Mouse (Mus musculus) hindbrain, embryonic 11.5 days (tissue): Measurements from ENCODE around the gene Cgref1. TPM values are rescaled to one million over a fixed set of nuclear protein-coding genes. Genes with fewer than 3 reads are reported as not detected.
A peak's percentile ranks its signal among the peaks of the same experiment; 100 is the strongest.

Experiments used
- ATAC-seq: fragments of 200-750 bp; cut with Nextera tagmentation; 2 replicates; pipeline ENCODE4 v1.8.0; 2017; ENCODE audit warnings: mild to moderate bottlenecking, moderate TSS enrichment, moderate library complexity; ENCODE audit not compliant: low FRiP score
- DNase-seq: peaks from one replicate; pipeline ENCODE4 v3.0.0-alpha.2; 2015; ENCODE audit warnings: low spot score
- H3K27ac ChIP-seq: fragments of 300-500 bp; sonication (generic); 2 replicates; pipeline ENCODE4 v1.5.1; 2014; ENCODE audit warnings: mild to moderate bottlenecking, low read depth, low read length
- H3K27me3 ChIP-seq: fragments of 300-500 bp; sonication (generic); 2 replicates; pipeline ENCODE4 v1.6.1; 2014; ENCODE audit warnings: mild to moderate bottlenecking, low read length, moderate library complexity, mixed read lengths; ENCODE audit not compliant: control insufficient read depth, insufficient read depth
- H3K36me3 ChIP-seq: fragments of 300-500 bp; sonication (generic); 2 replicates; pipeline ENCODE4 v1.6.1; 2014; ENCODE audit warnings: mild to moderate bottlenecking, low read length, moderate library complexity, mixed read lengths; ENCODE audit not compliant: control insufficient read depth, insufficient read depth
- H3K4me1 ChIP-seq: fragments of 300-500 bp; sonication (generic); replicated peaks from 2 replicates; pipeline ENCODE4 v1.6.1; 2014; ENCODE audit warnings: low read length, mixed read lengths; ENCODE audit not compliant: control insufficient read depth, insufficient read depth
- H3K4me2 ChIP-seq: fragments of 300-500 bp; sonication (generic); replicated peaks from 2 replicates; pipeline ENCODE4 v1.6.1; 2014; ENCODE audit warnings: mild to moderate bottlenecking, low read depth, low read length
- H3K4me3 ChIP-seq: fragments of 300-500 bp; sonication (generic); 2 replicates; pipeline ENCODE4 v1.5.1; 2014; ENCODE audit warnings: low read depth, low read length
- H3K9ac ChIP-seq: fragments of 300-500 bp; sonication (generic); 2 replicates; pipeline ENCODE4 v1.6.1; 2014; ENCODE audit warnings: low read depth, low read length
- H3K9me3 ChIP-seq: fragments of 300-500 bp; sonication (generic); 2 replicates; pipeline ENCODE4 v1.6.1; 2016; ENCODE audit warnings: low read length; ENCODE audit not compliant: control insufficient read depth
- WGBS: fragments of 180-500 bp; shearing (Covaris S2); extraction: QIAGEN DNeasy Blood & Tissue Kit; methylation state at CpG from one replicate; pipeline ENCODE4 v1.1.7; 2014; 5-methylcytosine and 5-hydroxymethylcytosine counted together
- polyA plus RNA-seq: library from polyadenylated mRNA; unstranded; fragments of >200 nt; fragmentation: Nextera tagmentation; extraction: Ambion mirVana; gene quantifications from 2 replicates; pipeline ENCODE4 v1.2.1, GENCODE M21; 2014

Gene Cgref1
- polyA plus RNA-seq, 1 experiment from 2014 or later = 6.9 TPM

GRCm38 (mm10) chr5:30887858-30888336 is 57.5 kb downstream of the Cgref1 start:
- peak; percentile 89 for ATAC-seq
- WGBS = under 1% methylated on average over 28 of the region's 28 CpGs

GRCm38 (mm10) chr5:30887331-30887761 is 58.0 kb downstream of the Cgref1 start:
- WGBS = under 1% methylated on average over 19 of the region's 19 CpGs
- no peaks in the 10 kb centered on the region; the same call in none of the 2 replicates for H3K4me1 ChIP-seq
- DNase-seq (peak; percentile 78), ATAC-seq (peak; percentile 67)
- no peaks in the 10 kb centered on the region for H3K27me3 ChIP-seq
- peak overlapping the region; percentile 68 for H3K9ac ChIP-seq
- H3K9me3 ChIP-seq = no peaks in the 10 kb centered on the region
- peak overlapping the region; percentile 90 for H3K4me2 ChIP-seq
- H3K36me3 ChIP-seq = no peaks in the 10 kb centered on the region
- H3K27ac ChIP-seq = peak overlapping the region; percentile 95
- H3K4me3 ChIP-seq = peak overlapping the region; percentile 63

More at GRCm38 (mm10) chr5:30887858-30888336, 57.5 kb downstream of the Cgref1 start:
- H3K4me3 ChIP-seq = peak overlapping the region; percentile 63
- H3K27me3 ChIP-seq = no peaks in the 10 kb centered on the region
- DNase-seq = peak; percentile 96
- H3K27ac ChIP-seq = peak overlapping the region; percentile 95
- H3K9ac ChIP-seq = peak overlapping the region; percentile 68
- H3K9me3 ChIP-seq = no peaks in the 10 kb centered on the region
- peak overlapping the region; percentile 90 for H3K4me2 ChIP-seq
- H3K4me1 ChIP-seq = no peaks in the 10 kb centered on the region; the same call in none of the 2 replicates
- H3K36me3 ChIP-seq = no peaks in the 10 kb centered on the region

GRCm38 (mm10) chr5:30886731-30887130 is 58.7 kb downstream of the Cgref1 start:
- DNase-seq = peak; percentile 41
- WGBS = 35% methylated on average over 5 of the region's 5 CpGs

GRCm38 (mm10) chr5:30886209-30886608 is 59.2 kb downstream of the Cgref1 start:
- Histone ChIP-seq H3K27ac (no peak overlapping the region), H3K4me1 (no peaks in the 10 kb centered on the region; the same call in none of the 2 replicates), H3K27me3 (no peaks in the 10 kb centered on the region), H3K4me2 (no peak overlapping the region; the same call in 1 of the 2 replicates), H3K9ac (no peak overlapping the region), H3K9me3 (no peaks in the 10 kb centered on the region), H3K4me3 (no peak overlapping the region), H3K36me3 (no peaks in the 10 kb centered on the region)
- 61% methylated on average over 4 of the region's 4 CpGs for WGBS
- DNase-seq = no peak
- ATAC-seq = no peak

More at GRCm38 (mm10) chr5:30886731-30887130, 58.7 kb downstream of the Cgref1 start:
- H3K4me3 ChIP-seq = peak overlapping the region; percentile 63
- no peak for ATAC-seq
- peak overlapping the region; percentile 90 for H3K4me2 ChIP-seq
- no peaks in the 10 kb centered on the region for H3K27me3 ChIP-seq
- no peaks in the 10 kb centered on the region for H3K9me3 ChIP-seq
- H3K36me3 ChIP-seq = no peaks in the 10 kb centered on the region
- no peaks in the 10 kb centered on the region; the same call in none of the 2 replicates for H3K4me1 ChIP-seq
- H3K9ac ChIP-seq = peak overlapping the region; percentile 68
- peak overlapping the region; percentile 95 for H3K27ac ChIP-seq

Other genes starting within 250 kb of the Cgref1 start
- gene Dpysl5, start 234.0 kb downstream of the Cgref1 start, polyA plus RNA-seq = 86.1 and 90.1 TPM in 2 replicates
- 34.1 and 38.2 TPM in 2 replicates for gene Mapre3, start 130.9 kb downstream of the Cgref1 start, polyA plus RNA-seq
- gene Tmem214, start 77.6 kb downstream of the Cgref1 start, polyA plus RNA-seq = 33.3 and 37.1 TPM in 2 replicates
- 21.5 and 24.0 TPM in 2 replicates for gene Agbl5, start 56.9 kb downstream of the Cgref1 start, polyA plus RNA-seq
- gene Ost4, start 37.8 kb downstream of the Cgref1 start, polyA plus RNA-seq = 335 and 338 TPM in 2 replicates
- gene Emilin1, start 32.2 kb downstream of the Cgref1 start, polyA plus RNA-seq = 46.0 and 48.5 TPM in 2 replicates
- gene Khk, start 24.2 kb downstream of the Cgref1 start, polyA plus RNA-seq = 4.2 and 7.8 TPM in 2 replicates
- 96.7 and 99.1 TPM in 2 replicates for gene Preb, start 14.8 kb upstream of the Cgref1 start, polyA plus RNA-seq
- not detected in 2 replicates for gene Tcf23, start 23.1 kb upstream of the Cgref1 start, polyA plus RNA-seq
- 111 and 117 TPM in 2 replicates for gene Atraid, start 102.7 kb upstream of the Cgref1 start, polyA plus RNA-seq
- 6.3 and 7.6 TPM in 2 replicates for gene Slc5a6, start 103.3 kb upstream of the Cgref1 start, polyA plus RNA-seq
- gene Cad, start 109.2 kb upstream of the Cgref1 start, polyA plus RNA-seq = 19.7 and 19.8 TPM in 2 replicates
- not detected in 2 replicates for gene Dnajc5g, start 160.7 kb upstream of the Cgref1 start, polyA plus RNA-seq
- gene Slc30a3, start 162.6 kb upstream of the Cgref1 start, polyA plus RNA-seq = 8.4 and 9.2 TPM in 2 replicates
- 0.10 TPM in 1 of 2 replicates, not detected in the other for gene Trim54, start 171.1 kb upstream of the Cgref1 start, polyA plus RNA-seq
- not detected in 2 replicates for gene Ucn, start 193.2 kb upstream of the Cgref1 start, polyA plus RNA-seq
- 49.9 and 57.1 TPM in 2 replicates for gene Mpv17, start 208.7 kb upstream of the Cgref1 start, polyA plus RNA-seq
- gene Gm29609, start 234.3 kb upstream of the Cgref1 start, polyA plus RNA-seq = 0.46 and 1.4 TPM in 2 replicates
- gene Gtf3c2, start 234.6 kb upstream of the Cgref1 start, polyA plus RNA-seq = 66.4 and 72.6 TPM in 2 replicates
- 133 and 146 TPM in 2 replicates for gene Snx17, start 247.6 kb upstream of the Cgref1 start, polyA plus RNA-seq
- gene Eif2b4, start 247.8 kb upstream of the Cgref1 start, polyA plus RNA-seq = 65.8 and 66.5 TPM in 2 replicates